Mouse (Mus musculus) right cerebral cortex, postnatal 36 days (tissue): Measurements from ENCODE around the gene Csrnp3.

Experiments used
- DNase-seq, 2 experiments: peaks; one replicate each; pipeline ENCODE4 v3.0.0; 2022; ENCODE audit warnings: low spot score in 2 of 2, mixed read lengths in 1 of 2

The Csrnp3 gene

GRCm38 (mm10) chr2:65870919-65871582, 25.5 kb downstream of the Csrnp3 start:
- DNase-seq = no peak

GRCm38 (mm10) chr2:65891590-65891989, 46.0 kb downstream of the Csrnp3 start:
- no peak for DNase-seq

GRCm38 (mm10) chr2:65893241-65893640, 47.7 kb downstream of the Csrnp3 start:
- no peak for DNase-seq

GRCm38 (mm10) chr2:65894299-65894698, 48.7 kb downstream of the Csrnp3 start:
- no peak for DNase-seq

- no peak for DNase-seq
Observed at GRCm38 (mm10) chr2:65896542-65896941, 51.0 kb downstream of the Csrnp3 start.

GRCm38 (mm10) chr2:65897084-65897483, 51.5 kb downstream of the Csrnp3 start:
- DNase-seq = no peak

- no peak for DNase-seq
Observed at GRCm38 (mm10) chr2:65899478-65899877, 53.9 kb downstream of the Csrnp3 start.

- no peak for DNase-seq
Observed at GRCm38 (mm10) chr2:65908526-65908925, 63.0 kb downstream of the Csrnp3 start.

GRCm38 (mm10) chr2:65909724-65910521, 64.4 kb downstream of the Csrnp3 start:
- no peak for DNase-seq

GRCm38 (mm10) chr2:65915994-65916393, 70.4 kb downstream of the Csrnp3 start:
- DNase-seq = no peak

GRCm38 (mm10) chr2:65920651-65921412, 75.3 kb downstream of the Csrnp3 start:
- DNase-seq = no peak

GRCm38 (mm10) chr2:65925363-65925941, 79.9 kb downstream of the Csrnp3 start:
- peak in 1 of 2 experiments; percentile 31 for DNase-seq

GRCm38 (mm10) chr2:65926935-65927708, 81.6 kb downstream of the Csrnp3 start:
- DNase-seq = no peak

GRCm38 (mm10) chr2:65929286-65929685, 83.7 kb downstream of the Csrnp3 start:
- DNase-seq = no peak

- peak; percentile 59 to 77 for DNase-seq
Observed at GRCm38 (mm10) chr2:65929927-65930326, 84.4 kb downstream of the Csrnp3 start.

- DNase-seq = no peak
Observed at GRCm38 (mm10) chr2:65931313-65931712, 85.7 kb downstream of the Csrnp3 start.

- DNase-seq = peak; percentile 66 to 73
Observed at GRCm38 (mm10) chr2:65931841-65932311, 86.3 kb downstream of the Csrnp3 start.

GRCm38 (mm10) chr2:65934099-65934498, 88.5 kb downstream of the Csrnp3 start:
- no peak for DNase-seq

GRCm38 (mm10) chr2:65938900-65939299, 93.3 kb downstream of the Csrnp3 start:
- DNase-seq = no peak

GRCm38 (mm10) chr2:65940351-65940750, 94.8 kb downstream of the Csrnp3 start:
- no peak for DNase-seq

- DNase-seq = no peak
Observed at GRCm38 (mm10) chr2:65942346-65942745, 96.8 kb downstream of the Csrnp3 start.
